Mouse (Mus musculus) limb, embryonic 14.5 days (tissue): ENCODE results near the gene Pde10a. TPM values are rescaled to one million over a fixed set of nuclear protein-coding genes. Genes with fewer than 3 reads are reported as not detected.

Experiments used
- ATAC-seq: fragments of 200-750 bp; cut with Nextera tagmentation; 2 replicates; pipeline ENCODE4 v1.8.0; 2017; ENCODE audit warnings: low read depth, moderate number of reproducible peaks, moderate TSS enrichment; ENCODE audit not compliant: low FRiP score
- DNase-seq: peaks from one replicate; pipeline ENCODE4 v3.0.0-alpha.2; 2015; ENCODE audit warnings: low spot score
- H3K27ac ChIP-seq: fragments of 300-500 bp; sonication (generic); replicated peaks from 2 replicates; pipeline ENCODE4 v1.5.1; 2014; ENCODE audit warnings: low read depth, mild to moderate bottlenecking, low read length, moderate library complexity, mixed read lengths
- H3K27me3 ChIP-seq: fragments of 300-500 bp; sonication (generic); 2 replicates; pipeline ENCODE4 v1.6.1; 2014; ENCODE audit warnings: low read length, mixed read lengths; ENCODE audit not compliant: control insufficient read depth, insufficient read depth
- H3K36me3 ChIP-seq: fragments of 300-500 bp; sonication (generic); 2 replicates; pipeline ENCODE4 v1.6.1; 2014; ENCODE audit warnings: mild to moderate bottlenecking, low read length, moderate library complexity, mixed read lengths; ENCODE audit not compliant: control insufficient read depth, insufficient read depth
- H3K4me1 ChIP-seq: fragments of 300-500 bp; sonication (generic); 2 replicates; pipeline ENCODE4 v1.6.1; 2014; ENCODE audit warnings: antibody characterized with exemption, low read length, mixed read lengths; ENCODE audit not compliant: control insufficient read depth, insufficient read depth
- H3K4me2 ChIP-seq: fragments of 300-500 bp; sonication (generic); replicated peaks from 2 replicates; pipeline ENCODE4 v1.6.1; 2014; ENCODE audit warnings: low read depth, mild to moderate bottlenecking, low read length, moderate library complexity; ENCODE audit not compliant: severe bottlenecking
- H3K4me3 ChIP-seq: fragments of 300-500 bp; sonication (generic); replicated peaks from 2 replicates; pipeline ENCODE4 v1.5.1; 2014; ENCODE audit warnings: low read length
- H3K9ac ChIP-seq: fragments of 300-500 bp; sonication (generic); 2 replicates; pipeline ENCODE4 v1.6.1; 2014; ENCODE audit warnings: mild to moderate bottlenecking, low read depth, low read length, moderate library complexity; ENCODE audit not compliant: severe bottlenecking
- H3K9me3 ChIP-seq: fragments of 300-500 bp; sonication (generic); 2 replicates; pipeline ENCODE4 v1.6.1; 2016; ENCODE audit warnings: low read length; ENCODE audit not compliant: control insufficient read depth
- POLR2A ChIP-seq: fragments of 200-500 bp; IDR thresholded peaks from 2 replicates; pipeline ENCODE4 v1.8.0; 2012; ENCODE audit warnings: inconsistent platforms, mild to moderate bottlenecking, moderate library complexity, borderline replicate concordance; ENCODE audit not compliant: insufficient read depth, insufficient read length; ENCODE audit errors: extremely low read depth
- WGBS: fragments of 180-500 bp; shearing (Covaris S2); extraction: QIAGEN DNeasy Blood & Tissue Kit; methylation state at CpG from one replicate; pipeline ENCODE4 v1.1.7; 2014; 5-methylcytosine and 5-hydroxymethylcytosine counted together
- polyA plus RNA-seq, 2 experiments: library from polyadenylated mRNA; depleted of rRNA in 1 of 2; stranded (reverse) in 1 of 2; unstranded in 1 of 2; fragments of >200 nt; fragmentation: Nextera tagmentation in 1 of 2; extraction: Ambion mirVana in 1 of 2; gene quantifications; 2 replicates each; pipeline versions ENCODE4 v1.2.1 to v1.2.3; 2012 to 2014

The Pde10a gene
- polyA plus RNA-seq, 2 experiments = 3.8 to 5.0 TPM

GRCm38 (mm10) chr17:8995344-8995743, 470.2 kb downstream of the Pde10a start:
- no peaks in the 10 kb centered on the region for H3K27me3 ChIP-seq
- H3K9me3 ChIP-seq = no peaks in the 10 kb centered on the region
- no peak overlapping the region for H3K4me3 ChIP-seq
- 85% methylated on average over 1 of the region's 1 CpGs for WGBS
- ATAC-seq (no peak), DNase-seq (no peak)
- TF ChIP-seq POLR2A = no peak
- H3K27ac ChIP-seq = no peak overlapping the region
- no peaks in the 10 kb centered on the region for H3K4me1 ChIP-seq
- no peaks in the 10 kb centered on the region for H3K36me3 ChIP-seq
- H3K4me2 ChIP-seq = no peak overlapping the region
- H3K9ac ChIP-seq = no peak overlapping the region

DNA sequence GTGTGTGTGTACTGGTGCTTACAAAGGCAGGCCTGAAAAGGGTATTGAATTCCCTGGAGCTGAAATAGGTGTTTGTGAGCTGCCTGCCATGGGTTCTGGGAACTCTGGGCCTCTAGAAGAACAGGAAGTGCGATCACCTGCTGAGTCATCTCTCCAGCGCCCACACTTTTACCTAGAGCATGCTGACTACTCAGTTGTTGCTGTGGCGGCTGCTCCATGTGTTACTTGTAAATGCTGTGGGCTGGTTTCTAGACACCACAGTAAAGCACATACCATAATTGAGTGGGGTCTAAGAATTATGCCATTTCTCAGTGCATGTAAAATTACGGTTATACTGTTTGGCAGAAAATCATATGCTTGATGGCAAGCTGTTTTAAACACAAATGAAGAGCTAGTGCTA, 477.3 kb downstream of the Pde10a start:
- Histone ChIP-seq H3K36me3 (no peaks in the 10 kb centered on the region), H3K4me3 (no peak overlapping the region), H3K27me3 (no peaks in the 10 kb centered on the region), H3K4me2 (no peak overlapping the region), H3K4me1 (no peaks in the 10 kb centered on the region), H3K9ac (no peak overlapping the region), H3K9me3 (no peaks in the 10 kb centered on the region), H3K27ac (no peak overlapping the region)
- no peak for TF ChIP-seq POLR2A
- no peak for DNase-seq
- 57% methylated on average over 4 of the region's 4 CpGs for WGBS
- no peak for ATAC-seq

- Histone ChIP-seq H3K27me3 (no peaks in the 10 kb centered on the region), H3K4me1 (no peaks in the 10 kb centered on the region), H3K4me3 (no peak overlapping the region), H3K4me2 (no peak overlapping the region), H3K9me3 (no peaks in the 10 kb centered on the region), H3K27ac (no peak overlapping the region), H3K9ac (no peak overlapping the region), H3K36me3 (no peaks in the 10 kb centered on the region)
- no peak for TF ChIP-seq POLR2A
- 86% methylated on average over 4 of the region's 4 CpGs for WGBS
- ATAC-seq = no peak
- DNase-seq = no peak
Measured at GRCm38 (mm10) chr17:9004516-9004915, 479.3 kb downstream of the Pde10a start.

DNA sequence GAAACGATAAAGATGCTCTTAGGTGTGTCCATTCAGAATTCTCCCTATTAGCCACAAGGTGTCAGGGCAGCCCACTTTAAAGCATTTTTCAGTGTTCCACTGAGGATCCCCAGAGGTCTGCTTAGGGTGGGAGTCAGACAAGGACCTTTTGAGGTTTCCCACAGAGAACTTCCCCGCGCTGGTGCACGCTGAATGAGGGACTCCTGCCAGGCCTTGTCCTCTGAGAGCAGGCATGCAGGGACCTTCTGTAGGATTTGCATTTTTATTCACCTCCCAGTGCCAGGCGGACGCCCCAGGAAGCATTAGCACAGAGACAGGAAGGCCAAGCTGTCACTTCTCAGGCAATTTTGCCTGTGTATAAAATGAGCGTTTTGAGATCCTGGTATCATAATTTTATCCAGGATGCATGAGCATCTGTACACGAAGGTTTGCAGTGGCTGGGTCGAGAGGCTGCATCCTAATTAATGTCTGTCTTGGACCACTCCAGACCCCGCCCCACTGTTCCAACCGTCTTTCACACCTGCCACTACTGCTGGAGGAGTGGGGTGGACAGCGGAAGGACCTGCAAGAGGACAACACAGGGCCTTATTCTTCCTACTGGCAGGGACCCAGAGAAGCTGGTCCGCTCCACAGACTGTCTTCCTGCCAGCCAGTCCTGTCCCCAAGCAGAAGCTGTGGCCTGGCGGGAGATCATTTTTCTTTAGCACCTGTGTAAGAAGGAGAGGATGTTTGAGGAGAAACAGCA, 498.2 kb downstream of the Pde10a start:
- 33% methylated on average over 14 of the region's 14 CpGs for WGBS
- Histone ChIP-seq H3K4me2 (no peak overlapping the region), H3K4me3 (no peak overlapping the region), H3K27me3 (no peaks in the 10 kb centered on the region), H3K9me3 (no peaks in the 10 kb centered on the region), H3K27ac (no peak overlapping the region), H3K36me3 (no peaks in the 10 kb centered on the region), H3K9ac (no peak overlapping the region), H3K4me1 (no peaks in the 10 kb centered on the region)
- DNase-seq (no peak), ATAC-seq (no peak)
- TF ChIP-seq POLR2A = no peak

DNA sequence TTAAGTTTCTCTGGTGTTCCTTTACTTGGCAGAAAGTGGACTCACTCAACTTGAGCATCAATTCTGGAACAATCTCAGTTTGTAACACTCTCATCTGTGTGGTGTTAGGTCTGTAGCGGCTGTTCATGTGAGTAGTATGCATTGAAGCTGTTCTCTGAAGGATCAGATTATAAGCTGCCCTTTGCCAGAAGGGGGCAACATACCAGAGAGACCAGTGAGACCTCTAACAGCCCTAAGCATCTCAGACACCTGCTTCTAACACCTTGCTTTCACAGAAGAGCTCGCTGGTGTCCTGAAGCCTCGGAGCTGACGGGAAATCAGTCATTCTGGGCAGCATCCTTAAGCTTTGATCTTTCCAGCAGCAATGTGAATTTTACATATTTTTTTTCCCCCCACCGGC, 505.0 kb downstream of the Pde10a start:
- no peak for DNase-seq

More for the DNA sequence above, 505.0 kb downstream of the Pde10a start:
- no peak for TF ChIP-seq POLR2A
- 52% methylated on average over 5 of the region's 5 CpGs for WGBS
- H3K36me3 ChIP-seq = no peaks in the 10 kb centered on the region
- no peak overlapping the region for H3K27ac ChIP-seq
- ATAC-seq = no peak
- H3K9ac ChIP-seq = no peak overlapping the region
- H3K4me1 ChIP-seq = 0 out of 2 replicates have a peak, but pooled peaks cover 2% of the 10 kb centered on the region
- no peaks in the 10 kb centered on the region for H3K9me3 ChIP-seq
- H3K4me3 ChIP-seq = no peak overlapping the region
- H3K4me2 ChIP-seq = no peak overlapping the region
- H3K27me3 ChIP-seq = 0 out of 2 replicates have a peak, but pooled peaks cover 3% of the 10 kb centered on the region
